Mouse (Mus musculus) stomach, embryonic 15.5 days (tissue): ENCODE data around the gene Ppp3r1. TPM values are rescaled to one million over a fixed set of nuclear protein-coding genes. Genes with fewer than 3 reads are reported as not detected.
"Not testable (repeated sequence)": the region's sequence is repeated elsewhere in the genome, so short reads cannot be mapped to it uniquely, and the experiment has no call there.

ENCODE experiments used
- ATAC-seq: fragments of 200-750 bp; cut with Nextera tagmentation; 2 replicates; pipeline ENCODE4 v1.8.0; 2017; ENCODE audit warnings: low read depth, moderate number of reproducible peaks, moderate TSS enrichment; ENCODE audit not compliant: insufficient read depth, low FRiP score
- H3K27ac ChIP-seq: fragments of 300-500 bp; sonication (generic); 2 replicates; pipeline ENCODE4 v1.5.1; 2015; ENCODE audit warnings: mild to moderate bottlenecking, inconsistent platforms
- H3K27me3 ChIP-seq: fragments of 300-500 bp; sonication (generic); replicated peaks from 2 replicates; pipeline ENCODE4 v1.6.1; 2015; ENCODE audit warnings: inconsistent platforms
- H3K36me3 ChIP-seq: fragments of 300-500 bp; sonication (generic); 2 replicates; pipeline ENCODE4 v1.6.1; 2015; ENCODE audit warnings: inconsistent platforms
- H3K4me1 ChIP-seq: fragments of 300-500 bp; sonication (generic); 2 replicates; pipeline ENCODE4 v1.6.1; 2015; ENCODE audit warnings: inconsistent platforms
- H3K4me2 ChIP-seq: fragments of 300-500 bp; sonication (generic); 2 replicates; pipeline ENCODE4 v1.6.1; 2015; ENCODE audit warnings: mild to moderate bottlenecking, inconsistent platforms
- H3K4me3 ChIP-seq: fragments of 300-500 bp; sonication (generic); replicated peaks from 2 replicates; pipeline ENCODE4 v1.5.1; 2015; ENCODE audit warnings: inconsistent platforms
- H3K9ac ChIP-seq: fragments of 300-500 bp; sonication (generic); 2 replicates; pipeline ENCODE4 v1.6.1; 2015; ENCODE audit warnings: inconsistent platforms
- H3K9me3 ChIP-seq: fragments of 300-500 bp; sonication (generic); 2 replicates; pipeline ENCODE4 v1.6.1; 2016; ENCODE audit warnings: inconsistent platforms
- WGBS: fragments of 180-500 bp; shearing (Covaris S2); methylation state at CpG from one replicate; pipeline ENCODE4 v1.1.7; 2015; 5-methylcytosine and 5-hydroxymethylcytosine counted together
- polyA plus RNA-seq: library from polyadenylated mRNA; unstranded; fragments of >200 nt; fragmentation: Nextera tagmentation; extraction: Ambion mirVana; gene quantifications from 2 replicates; pipeline ENCODE4 v1.2.1, GENCODE M21; 2015

The Ppp3r1 gene
- polyA plus RNA-seq, 1 experiment from 2014 or later, result 102 TPM

- Histone ChIP-seq H3K36me3 (0 out of 2 replicates have a peak, but pooled peaks cover 2% of the 10 kb centered on the region), H3K9me3 (no peaks in the 10 kb centered on the region), H3K27me3 (no peaks in the 10 kb centered on the region), H3K4me3 (peak within 1 kb of the TSS; percentile 99), H3K27ac (peak within 1 kb of the TSS; percentile 83), H3K4me2 (peak within 1 kb of the TSS; percentile 63), H3K4me1 (peaks cover 10% of the 10 kb centered on the region), H3K9ac (peak within 1 kb of the TSS; percentile 60)
- whole genome bisulfite sequencing, result under 1% methylated on average over 65 of the region's 65 CpGs
- peak; percentile 98 for ATAC-seq
These were observed 52.4 kb downstream of the Ppp3r1 start, which contains the start of gene Pno1 for GRCm38 (mm10) chr11:17211258-17212140. Pno1 (minus strand) TSS chr11:17211568.

DNA sequence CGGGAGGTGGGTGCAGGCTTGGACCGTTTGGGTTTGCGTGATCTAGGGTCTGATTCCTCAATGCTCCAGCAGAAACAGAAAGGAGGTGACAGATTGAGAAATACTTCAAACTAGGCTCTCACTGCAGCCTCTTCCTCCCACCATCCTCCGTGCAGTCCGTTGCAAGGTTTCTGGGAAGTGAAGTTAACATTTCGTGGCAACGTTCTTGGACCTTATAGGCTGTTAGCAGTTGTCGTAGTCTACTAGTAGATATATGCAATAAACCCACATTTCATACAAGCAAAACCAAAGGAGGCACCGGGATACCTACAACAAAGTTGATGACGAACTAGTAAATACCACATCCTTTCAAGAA lies 53.1 kb downstream of the Ppp3r1 start:
- peaks cover 10% of the 10 kb centered on the region for H3K4me1 ChIP-seq
- peak overlapping the region; percentile 99 for H3K4me3 ChIP-seq
- WGBS, result under 1% methylated on average over 10 of the region's 10 CpGs
- peak overlapping the region; percentile 60; the same call in 1 of the 2 replicates for H3K9ac ChIP-seq
- H3K4me2 ChIP-seq, result peak overlapping the region; percentile 63
- no peaks in the 10 kb centered on the region for H3K9me3 ChIP-seq
- H3K27ac ChIP-seq, result peak overlapping the region; percentile 83
- no peak for ATAC-seq
- no peaks in the 10 kb centered on the region for H3K36me3 ChIP-seq
- no peaks in the 10 kb centered on the region for H3K27me3 ChIP-seq

- 60% methylated on average over 5 of the region's 5 CpGs for WGBS
These were observed 53.9 kb downstream of the Ppp3r1 start for GRCm38 (mm10) chr11:17212903-17213509.

GRCm38 (mm10) chr11:17215475-17215874 lies 56.4 kb downstream of the Ppp3r1 start:
- Histone ChIP-seq H3K9ac (no peak overlapping the region), H3K27ac (no peak overlapping the region), H3K36me3 (0 out of 2 replicates have a peak, but pooled peaks cover under 1% of the 10 kb centered on the region), H3K9me3 (no peaks in the 10 kb centered on the region), H3K4me3 (no peak overlapping the region), H3K4me1 (peaks cover 8% of the 10 kb centered on the region), H3K27me3 (no peaks in the 10 kb centered on the region), H3K4me2 (no peak overlapping the region)
- no peak for ATAC-seq
- WGBS, result 73% methylated on average over 3 of the region's 3 CpGs

More at GRCm38 (mm10) chr11:17212903-17213509, 53.9 kb downstream of the Ppp3r1 start:
- H3K9ac ChIP-seq, result no peak overlapping the region
- H3K4me1 ChIP-seq, result peaks cover 10% of the 10 kb centered on the region
- H3K36me3 ChIP-seq, result no peaks in the 10 kb centered on the region
- peak overlapping the region; percentile 3; the same call in 1 of the 2 replicates for H3K4me3 ChIP-seq
- H3K4me2 ChIP-seq, result peak overlapping the region; percentile 63
- H3K27ac ChIP-seq, result no peak overlapping the region
- no peaks in the 10 kb centered on the region for H3K27me3 ChIP-seq
- no peak for ATAC-seq
- no peaks in the 10 kb centered on the region for H3K9me3 ChIP-seq

GRCm38 (mm10) chr11:17221126-17221525 lies 62.1 kb downstream of the Ppp3r1 start:
- no peak overlapping the region for H3K9ac ChIP-seq
- no peak for ATAC-seq
- H3K27me3 ChIP-seq, result no peaks in the 10 kb centered on the region
- 92% methylated on average over 8 of the region's 8 CpGs for WGBS
- no peaks in the 10 kb centered on the region for H3K9me3 ChIP-seq
- no peak overlapping the region for H3K4me3 ChIP-seq
- H3K36me3 ChIP-seq, result 0 out of 2 replicates have a peak, but pooled peaks cover 8% of the 10 kb centered on the region
- no peaks in the 10 kb centered on the region for H3K4me1 ChIP-seq
- H3K27ac ChIP-seq, result no peak overlapping the region
- no peak overlapping the region for H3K4me2 ChIP-seq

GRCm38 (mm10) chr11:17232792-17233191 lies 73.7 kb downstream of the Ppp3r1 start:
- 62% methylated on average over 5 of the region's 5 CpGs for WGBS
- H3K4me3 ChIP-seq, result no peak overlapping the region
- no peak for ATAC-seq

GRCm38 (mm10) chr11:17236449-17237037 lies 77.5 kb downstream of the Ppp3r1 start:
- 81% methylated on average over 5 of the region's 5 CpGs for WGBS
- H3K27me3 ChIP-seq, result no peaks in the 10 kb centered on the region

More at GRCm38 (mm10) chr11:17232792-17233191, 73.7 kb downstream of the Ppp3r1 start:
- H3K27me3 ChIP-seq, result no peaks in the 10 kb centered on the region
- no peaks in the 10 kb centered on the region for H3K9me3 ChIP-seq
- H3K4me1 ChIP-seq, result no peaks in the 10 kb centered on the region
- no peak overlapping the region for H3K27ac ChIP-seq
- H3K4me2 ChIP-seq, result no peak overlapping the region
- H3K36me3 ChIP-seq, result peaks cover 3% of the 10 kb centered on the region; the same call in 1 of the 2 replicates
- no peak overlapping the region for H3K9ac ChIP-seq

DNA sequence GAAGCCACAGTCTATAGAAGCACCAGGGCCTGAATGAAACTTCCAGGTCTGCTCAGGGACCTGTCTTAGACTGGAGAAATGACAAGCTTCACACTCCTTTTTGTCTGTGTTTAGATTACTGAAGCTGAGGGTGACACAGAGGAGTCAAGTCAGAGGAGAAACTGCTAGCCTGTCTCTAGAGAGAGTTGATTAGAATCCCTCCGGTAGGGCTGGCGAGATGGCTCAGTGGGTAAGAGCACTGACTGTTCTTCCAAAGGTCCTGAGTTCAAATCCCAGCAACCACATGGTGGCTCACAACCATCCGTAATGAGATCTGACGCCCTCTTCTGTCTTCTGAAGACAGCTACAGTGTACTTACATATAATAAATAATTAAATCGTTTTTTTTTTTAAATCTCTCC lies 79.5 kb downstream of the Ppp3r1 start:
- H3K4me2 ChIP-seq, H3K27ac ChIP-seq, H3K4me3 ChIP-seq, H3K27me3 ChIP-seq, H3K9me3 ChIP-seq, H3K4me1 ChIP-seq, H3K9ac ChIP-seq, H3K36me3 ChIP-seq, ATAC-seq: not testable (repeated sequence)
- WGBS, result 84% methylated on average over 5 of the region's 5 CpGs

More at GRCm38 (mm10) chr11:17236449-17237037, 77.5 kb downstream of the Ppp3r1 start:
- Histone ChIP-seq H3K27ac (no peak overlapping the region), H3K4me2 (no peak overlapping the region), H3K4me3 (no peak overlapping the region), H3K4me1 (no peaks in the 10 kb centered on the region), H3K36me3 (no peaks in the 10 kb centered on the region), H3K9me3 (no peaks in the 10 kb centered on the region), H3K9ac (no peak overlapping the region)
- ATAC-seq, result no peak

GRCm38 (mm10) chr11:17248715-17249114 lies 89.7 kb downstream of the Ppp3r1 start:
- H3K9ac ChIP-seq, result no peak overlapping the region
- H3K4me3 ChIP-seq, result no peak overlapping the region
- H3K27ac ChIP-seq, result no peak overlapping the region
- H3K27me3 ChIP-seq, result no peaks in the 10 kb centered on the region
- no peaks in the 10 kb centered on the region for H3K9me3 ChIP-seq
- no peaks in the 10 kb centered on the region for H3K4me1 ChIP-seq
- no peaks in the 10 kb centered on the region for H3K36me3 ChIP-seq
- no peak for ATAC-seq
- H3K4me2 ChIP-seq, result no peak overlapping the region
